Mouse (Mus musculus) MEL (cell line): ENCODE results near the gene Adora3. TPM values are rescaled to one million over a fixed set of nuclear protein-coding genes. Genes with fewer than 3 reads are reported as not detected.
A peak's percentile ranks its signal among the peaks of the same experiment; 100 is the strongest.

Experiments used
- DNase-seq: peaks from one replicate; pipeline ENCODE4 v3.0.0; 2011; ENCODE audit warnings: low read depth, low spot score
- H3K27ac ChIP-seq: 2 replicates; pipeline ENCODE4 v1.5.1; 2012; ENCODE audit warnings: low read depth, mild to moderate bottlenecking, control low read depth, low read length, moderate library complexity; ENCODE audit not compliant: control insufficient read depth
- H3K27me3 ChIP-seq, 2 experiments: fragments of 150-350 bp in 1 of 2; sonication (generic) in 1 of 2; 2 replicates each; pipeline ENCODE4 v1.6.1; 2012; ENCODE audit warnings: low read length in 2 of 2, mild to moderate bottlenecking in 2 of 2, improper control_type of control experiment in 1 of 2, moderate library complexity in 1 of 2; ENCODE audit not compliant: insufficient read depth in 2 of 2, control insufficient read depth in 1 of 2
- H3K36me3 ChIP-seq, 2 experiments: 2 replicates each; pipeline ENCODE4 v1.6.1; 2012 to 2014; ENCODE audit warnings: low read length in 2 of 2, improper control_type of control experiment in 1 of 2, inconsistent platforms in 1 of 2, mild to moderate bottlenecking in 1 of 2; ENCODE audit not compliant: insufficient read depth in 2 of 2, control insufficient read depth in 1 of 2
- H3K4me1 ChIP-seq, 2 experiments: fragments of 150-350 bp in 1 of 2; sonication (generic) in 1 of 2; 2 replicates each; pipeline ENCODE4 v1.6.1; 2012; ENCODE audit warnings: low read length in 2 of 2, improper control_type of control experiment in 1 of 2, mild to moderate bottlenecking in 1 of 2; ENCODE audit not compliant: insufficient read depth in 2 of 2, control insufficient read depth in 1 of 2
- H3K4me3 ChIP-seq, 2 experiments: fragments of 150-350 bp in 1 of 2; sonication (generic) in 1 of 2; 2 replicates each; pipeline ENCODE4 v1.5.1; 2012; ENCODE audit warnings: low read depth in 2 of 2, low read length in 2 of 2, mild to moderate bottlenecking in 2 of 2, moderate library complexity in 2 of 2, control low read depth in 1 of 2, improper control_type of control experiment in 1 of 2; ENCODE audit not compliant: control insufficient read depth in 1 of 2, insufficient read depth in 1 of 2
- H3K79me2 ChIP-seq: 2 replicates; pipeline ENCODE4 v1.6.1; 2012; ENCODE audit warnings: mild to moderate bottlenecking, low read length, moderate library complexity; ENCODE audit not compliant: control insufficient read depth, poor library complexity, insufficient read depth
- H3K9ac ChIP-seq: 2 replicates; pipeline ENCODE4 v1.6.1; 2012; ENCODE audit warnings: low read depth, mild to moderate bottlenecking, control low read depth, low read length, moderate library complexity; ENCODE audit not compliant: control insufficient read depth, poor library complexity, severe bottlenecking
- H3K9me3 ChIP-seq: fragments of 150-350 bp; sonication (generic); replicated peaks from 2 replicates; pipeline ENCODE4 v1.6.1; 2012; ENCODE audit warnings: mild to moderate bottlenecking, low read length, improper control_type of control experiment, moderate library complexity; ENCODE audit not compliant: insufficient read depth
- BHLHE40 ChIP-seq: IDR thresholded peaks from 2 replicates; pipeline ENCODE4 v1.6.1; 2012; ENCODE audit warnings: low read depth, mild to moderate bottlenecking, inconsistent platforms, low read length, improper control_type of control experiment, borderline replicate concordance
- CHD1 ChIP-seq: IDR thresholded peaks from 2 replicates; pipeline ENCODE4 v1.6.1; 2012; ENCODE audit warnings: low read depth, mild to moderate bottlenecking, inconsistent platforms, low read length, improper control_type of control experiment
- CHD2 ChIP-seq: IDR thresholded peaks from 2 replicates; pipeline ENCODE4 v1.6.1; 2011; ENCODE audit warnings: low read length, improper control_type of control experiment
- E2F4 ChIP-seq: IDR thresholded peaks from 2 replicates; pipeline ENCODE4 v1.6.1; 2011; ENCODE audit warnings: low read depth, low read length, improper control_type of control experiment, borderline replicate concordance
- ELF1 ChIP-seq: IDR thresholded peaks from 2 replicates; pipeline ENCODE4 v1.6.1; 2014; ENCODE audit warnings: low read depth, mild to moderate bottlenecking, inconsistent platforms, low read length, improper control_type of control experiment, moderate library complexity
- EP300 ChIP-seq, 2 experiments: IDR thresholded peaks; 2 replicates each; pipeline ENCODE4 v1.6.1; 2011; ENCODE audit warnings: improper control_type of control experiment in 2 of 2, low read length in 2 of 2, low read depth in 1 of 2, mild to moderate bottlenecking in 1 of 2
- GABPA ChIP-seq: IDR thresholded peaks from 2 replicates; pipeline ENCODE4 v1.6.1; 2012; ENCODE audit warnings: low read depth, mild to moderate bottlenecking, inconsistent platforms, low read length, improper control_type of control experiment, moderate library complexity
- HCFC1 ChIP-seq: IDR thresholded peaks from 2 replicates; pipeline ENCODE4 v1.6.1; 2012; ENCODE audit warnings: low read depth, mild to moderate bottlenecking, inconsistent platforms, low read length, improper control_type of control experiment, moderate library complexity
- JUND ChIP-seq: IDR thresholded peaks from 2 replicates; pipeline ENCODE4 v1.6.1; 2011; ENCODE audit warnings: low read depth, mild to moderate bottlenecking, improper control_type of control experiment, low read length
- KAT2A ChIP-seq: conservative IDR thresholded peaks from 2 replicates; pipeline ENCODE4 v1.6.1; 2012; ENCODE audit warnings: low read depth, low read length, improper control_type of control experiment, inconsistent platforms
- MAFK ChIP-seq: IDR thresholded peaks from 2 replicates; pipeline ENCODE4 v1.6.1; 2011; ENCODE audit warnings: low read depth, mild to moderate bottlenecking, low read length, improper control_type of control experiment, borderline replicate concordance
- MAZ ChIP-seq: IDR thresholded peaks from 2 replicates; pipeline ENCODE4 v1.6.1; 2012; ENCODE audit warnings: low read depth, mild to moderate bottlenecking, inconsistent platforms, low read length, improper control_type of control experiment
- MXI1 ChIP-seq: IDR thresholded peaks from 2 replicates; pipeline ENCODE4 v1.6.1; 2011; ENCODE audit warnings: mild to moderate bottlenecking, low read depth, low read length, improper control_type of control experiment
- MYC ChIP-seq: IDR thresholded peaks from 2 replicates; pipeline ENCODE4 v1.6.1; 2011; ENCODE audit warnings: low read depth, mild to moderate bottlenecking, low read length, improper control_type of control experiment, moderate library complexity
- POLR2A ChIP-seq, 2 experiments: IDR thresholded peaks; 2 replicates each; pipeline ENCODE4 v1.6.1; 2011 to 2012; ENCODE audit warnings: low read length in 2 of 2, mild to moderate bottlenecking in 2 of 2, control low read depth in 1 of 2, improper control_type of control experiment in 1 of 2, low read depth in 1 of 2, moderate library complexity in 1 of 2; ENCODE audit not compliant: control insufficient read depth in 1 of 2, insufficient read depth in 1 of 2, poor library complexity in 1 of 2
- POLR2AphosphoS2 ChIP-seq: IDR thresholded peaks from 2 replicates; pipeline ENCODE4 v1.6.1; 2011; ENCODE audit warnings: low read length, improper control_type of control experiment
- POLR2AphosphoS5 ChIP-seq: IDR thresholded peaks from 2 replicates; pipeline ENCODE4 v1.6.1; 2012; ENCODE audit warnings: low read depth, borderline replicate concordance, mild to moderate bottlenecking, inconsistent platforms, low read length, moderate library complexity, mixed read lengths
- RAD21 ChIP-seq: IDR thresholded peaks from 2 replicates; pipeline ENCODE4 v1.6.1; 2011; ENCODE audit warnings: mild to moderate bottlenecking, low read depth, low read length, improper control_type of control experiment
- SIN3A ChIP-seq: IDR thresholded peaks from 2 replicates; pipeline ENCODE4 v1.6.1; 2012; ENCODE audit warnings: low read length, improper control_type of control experiment, inconsistent platforms
- SMC3 ChIP-seq: IDR thresholded peaks from 2 replicates; pipeline ENCODE4 v1.6.1; 2011; ENCODE audit warnings: low read depth, low read length, improper control_type of control experiment
- TAL1 ChIP-seq: IDR thresholded peaks from 2 replicates; pipeline ENCODE4 v1.6.1; 2012; ENCODE audit warnings: mild to moderate bottlenecking, inconsistent platforms, low read length, moderate library complexity, mixed read lengths
- TBP ChIP-seq: IDR thresholded peaks from 2 replicates; pipeline ENCODE4 v1.8.0; 2011; ENCODE audit warnings: low read depth, low read length, improper control_type of control experiment
- TCF12 ChIP-seq: IDR thresholded peaks from 2 replicates; pipeline ENCODE4 v1.6.1; 2014; ENCODE audit warnings: low read depth, mild to moderate bottlenecking, inconsistent platforms, low read length, improper control_type of control experiment, moderate library complexity
- UBTF ChIP-seq: IDR thresholded peaks from 2 replicates; pipeline ENCODE4 v1.6.1; 2012; ENCODE audit warnings: low read depth, mild to moderate bottlenecking, inconsistent platforms, low read length, improper control_type of control experiment, moderate library complexity, borderline replicate concordance; ENCODE audit not compliant: insufficient read depth
- USF1 ChIP-seq: IDR thresholded peaks from 2 replicates; pipeline ENCODE4 v1.6.1; 2014; ENCODE audit warnings: low read depth, mild to moderate bottlenecking, inconsistent platforms, low read length, improper control_type of control experiment, moderate library complexity
- USF2 ChIP-seq, 2 experiments: IDR thresholded peaks; 2 replicates each; pipeline ENCODE4 v1.6.1; 2011 to 2012; ENCODE audit warnings: improper control_type of control experiment in 2 of 2, low read length in 2 of 2, borderline replicate concordance in 1 of 2, inconsistent platforms in 1 of 2, low read depth in 1 of 2, mild to moderate bottlenecking in 1 of 2; ENCODE audit not compliant: insufficient read depth in 1 of 2
- ZC3H11A ChIP-seq: IDR thresholded peaks from 2 replicates; pipeline ENCODE4 v1.6.1; 2012; ENCODE audit warnings: low read depth, mild to moderate bottlenecking, inconsistent platforms, low read length, improper control_type of control experiment
- ZMIZ1 ChIP-seq: IDR thresholded peaks from 2 replicates; pipeline ENCODE4 v1.6.1; 2012; ENCODE audit warnings: low read depth, mild to moderate bottlenecking, inconsistent platforms, low read length, improper control_type of control experiment, moderate library complexity
- ZNF384 ChIP-seq: IDR thresholded peaks from 2 replicates; pipeline ENCODE4 v1.6.1; 2012; ENCODE audit warnings: low read depth, mild to moderate bottlenecking, inconsistent platforms, low read length, improper control_type of control experiment
- polyA plus RNA-seq, 2 experiments: library from polyadenylated mRNA; stranded (reverse) in 1 of 2; unstranded in 1 of 2; fragments of >175 nt in 1 of 2; fragments of >200 nt in 1 of 2; gene quantifications; 2 replicates each; pipeline versions ENCODE4 v1.2.1 to v1.2.4; 2012; ENCODE audit warnings: low replicate concordance in 2 of 2, low read depth in 1 of 2; ENCODE audit not compliant: insufficient read length in 2 of 2, insufficient read depth in 1 of 2, missing spikeins in 1 of 2
- total RNA-seq: library from RNA; depleted of rRNA; stranded (reverse); fragments of 300-350 nt; gene quantifications from 2 replicates; pipeline ENCODE4 v1.2.3, GENCODE M21; 2012

Gene Adora3
- total and polyA plus RNA-seq, 3 experiments, result 0.42 to 0.65 TPM; not detected in 1

DNA sequence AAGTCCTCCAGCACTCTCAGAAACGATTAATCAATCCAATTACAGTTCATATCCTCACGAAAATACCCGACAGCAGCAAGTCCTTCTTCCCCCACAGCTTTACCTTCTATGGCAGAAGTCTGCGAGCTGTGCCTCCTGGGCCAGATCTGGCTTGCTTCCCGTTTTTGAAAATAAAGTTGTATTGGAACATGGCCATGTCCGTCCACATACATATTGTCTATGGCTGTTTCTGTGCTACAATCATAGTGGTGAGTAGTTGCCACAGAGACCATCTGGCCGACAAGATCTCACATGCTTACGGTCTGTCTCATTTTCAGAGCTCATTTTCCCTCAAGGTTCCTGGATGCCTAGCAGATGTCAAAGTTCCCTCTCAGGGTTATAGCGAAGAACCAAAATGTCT is 5.5 kb upstream of the Adora3 start:
- peak; percentile 50 for DNase-seq
- H3K9ac ChIP-seq, result no peak overlapping the region
- no peaks in the 10 kb centered on the region for H3K4me1 ChIP-seq

DNA sequence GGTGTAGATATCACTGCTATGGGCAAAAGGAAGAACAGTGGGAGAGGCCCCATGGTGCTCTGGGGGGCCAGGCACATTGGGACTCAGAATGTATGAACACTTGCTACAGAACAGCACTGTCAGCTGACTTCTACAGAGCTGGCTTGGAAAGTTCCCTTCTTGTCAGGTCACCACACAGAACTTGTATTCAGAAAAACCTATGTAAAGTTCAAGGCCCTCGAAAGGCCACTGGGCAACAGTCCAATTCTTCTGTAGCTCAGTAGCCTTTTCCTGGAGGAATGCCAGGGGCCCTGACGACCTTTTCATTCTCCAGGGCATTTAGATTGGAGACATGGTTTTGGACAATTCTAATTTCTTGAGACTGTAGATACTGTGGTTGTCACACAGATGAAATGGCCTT is 2.5 kb upstream of the Adora3 start:
- Histone ChIP-seq H3K27me3 (peaks cover 0 to 4% of the 10 kb centered on the region in 2 experiments; a peak in 1 of 4 replicates), H3K4me1 (peaks cover 0 to 5% of the 10 kb centered on the region in 2 experiments; a peak in 1 of 4 replicates), H3K4me3 (no peak overlapping the region), H3K27ac (no peak overlapping the region), H3K36me3 (no peaks in the 10 kb centered on the region), H3K9ac (no peak overlapping the region), H3K79me2 (no peaks in the 10 kb centered on the region), H3K9me3 (no peaks in the 10 kb centered on the region)
- TF ChIP-seq ZNF384 (no peak), KAT2A (no peak), MAFK (no peak), ZMIZ1 (no peak), TBP (no peak), BHLHE40 (no peak), HCFC1 (no peak), JUND (no peak), SMC3 (no peak), UBTF (no peak), MYC (no peak), RAD21 (no peak), EP300 (IDR thresholded peaks at IDR 0.05; ENCODE audit: low read depth in 1 of 2, low read length in 2 of 2) (no peak), E2F4 (no peak), ZC3H11A (no peak), TCF12 (no peak), GABPA (no peak)
- DNase-seq, result no peak

More for the DNA sequence above, 5.5 kb upstream of the Adora3 start:
- no peak overlapping the region for H3K27ac ChIP-seq
- H3K79me2 ChIP-seq, result no peaks in the 10 kb centered on the region
- TF ChIP-seq BHLHE40 (no peak), POLR2AphosphoS2 (no peak), ELF1 (no peak), UBTF (no peak), JUND (no peak), MAZ (no peak), POLR2AphosphoS5 (no peak), MXI1 (no peak), RAD21 (no peak), CHD2 (no peak), TAL1 (no peak), POLR2A (IDR thresholded peaks at IDR 0.05; ENCODE audit: control insufficient read depth in 1 of 2, insufficient read depth in 1 of 2, low read depth in 1 of 2, low read length in 2 of 2, poor library complexity in 1 of 2) (no peak), USF2 (IDR thresholded peaks at IDR 0.05; ENCODE audit: borderline replicate concordance in 1 of 2, insufficient read depth in 1 of 2, low read depth in 1 of 2, low read length in 2 of 2) (no peak), SIN3A (no peak), KAT2A (no peak), CHD1 (no peak), MAFK (no peak), USF1 (no peak), ZC3H11A (no peak), E2F4 (no peak)
- H3K36me3 ChIP-seq, result no peaks in the 10 kb centered on the region
- peaks cover 0 to 8% of the 10 kb centered on the region in 2 experiments for H3K27me3 ChIP-seq
- H3K4me3 ChIP-seq, result peak overlapping the region; percentile 4 to 22; a peak in 1 of 4 replicates
- H3K9me3 ChIP-seq, result no peaks in the 10 kb centered on the region
